Mouse (Mus musculus) spleen, postnatal 4 days (tissue): ENCODE results near the gene Mmp28.

ENCODE experiments used
- DNase-seq, 2 experiments: peaks; one replicate each; pipeline ENCODE4 v3.0.0; 2022; ENCODE audit warnings: low spot score in 2 of 2

Mmp28 gene

GRCm38 (mm10) chr11:83409087-83409754 lies 53.6 kb downstream of the Mmp28 start, which contains the start of gene Rasl10b:
TSS of gene Rasl10b (plus strand) at chr11:83409137.
- DNase-seq: no peak

DNA sequence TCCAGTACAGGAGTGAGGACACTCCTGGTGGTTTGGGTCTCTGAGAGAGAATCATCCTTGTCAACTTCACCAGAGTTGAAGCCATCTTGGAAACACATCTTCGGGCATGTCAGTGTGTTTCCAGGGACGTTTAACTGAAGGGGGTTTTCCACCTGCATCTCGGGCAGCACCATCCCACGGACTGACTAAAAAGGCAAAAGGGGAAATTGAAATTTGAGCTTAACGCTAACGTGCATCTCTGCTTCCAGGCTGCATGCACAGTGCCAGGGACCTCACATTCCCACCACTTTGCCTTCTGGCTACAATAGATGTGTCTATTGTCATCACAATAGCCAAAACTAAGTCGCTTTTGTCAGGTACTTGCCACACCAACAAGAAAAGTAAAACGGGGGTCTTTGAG lies 54.6 kb downstream of the Mmp28 start:
- DNase-seq: no peak

DNA sequence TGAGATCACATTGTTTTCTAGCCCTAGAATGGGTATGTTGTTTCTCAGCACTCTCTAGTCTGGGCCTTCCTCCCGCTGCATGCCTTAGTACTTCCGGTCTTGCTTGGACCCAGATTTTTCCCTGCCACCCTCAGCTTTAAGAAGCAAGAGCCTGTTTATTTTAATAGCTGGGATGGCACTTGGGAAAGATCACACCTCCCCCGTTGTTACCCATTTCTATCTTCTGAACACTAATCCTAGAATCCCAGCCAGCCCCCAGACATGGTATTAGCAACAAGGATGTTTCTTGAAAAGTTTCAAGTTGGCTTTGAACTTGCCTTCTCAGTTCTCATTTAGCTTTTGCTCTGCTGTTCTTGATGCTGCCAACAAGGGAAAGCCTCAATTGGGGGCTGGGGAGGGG lies 56.5 kb downstream of the Mmp28 start:
- DNase-seq: no peak

DNA sequence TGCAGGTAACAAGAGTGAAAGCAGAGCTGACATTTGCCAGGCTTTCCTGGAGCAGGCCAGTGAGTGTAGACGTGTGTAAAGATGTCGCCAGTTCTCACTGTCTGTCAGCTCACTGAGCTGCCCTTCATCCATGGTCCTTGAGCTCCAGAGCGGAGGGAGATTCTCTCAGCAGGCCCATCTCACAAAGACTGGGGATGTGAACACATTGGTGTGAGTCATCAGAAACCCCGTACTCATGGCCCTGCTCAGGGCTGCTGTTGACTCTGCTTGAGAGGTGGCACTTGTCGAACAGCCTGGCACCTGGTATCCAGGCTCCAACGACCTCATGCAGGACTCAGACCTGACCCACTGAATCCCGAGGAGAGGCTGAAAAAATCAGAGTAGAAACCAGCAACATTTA lies 59.1 kb downstream of the Mmp28 start:
- DNase-seq: no peak

GRCm38 (mm10) chr11:83398724-83399123 lies 64.1 kb downstream of the Mmp28 start:
- DNase-seq: no peak

DNA sequence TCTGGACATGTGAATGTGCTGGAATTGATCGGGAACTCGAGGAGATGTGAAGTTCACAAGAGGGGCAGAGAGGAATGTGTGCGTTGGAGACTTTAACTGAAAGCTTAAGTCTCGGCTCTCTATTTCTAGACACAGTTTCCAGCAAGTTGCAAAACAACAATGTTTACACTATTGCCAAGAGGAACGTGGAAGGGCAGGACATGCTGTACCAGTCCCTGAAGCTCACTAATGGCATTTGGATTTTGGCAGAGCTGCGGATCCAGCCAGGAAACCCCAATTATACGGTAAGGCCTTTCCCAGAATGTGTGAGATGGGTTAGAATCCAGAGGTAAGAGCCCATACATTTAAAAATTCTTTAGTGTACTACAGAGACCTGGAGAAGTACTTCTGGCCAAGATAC lies 65.2 kb downstream of the Mmp28 start:
- DNase-seq: no peak

GRCm38 (mm10) chr11:83394802-83395439 lies 68.0 kb downstream of the Mmp28 start:
- DNase-seq: no peak

DNA sequence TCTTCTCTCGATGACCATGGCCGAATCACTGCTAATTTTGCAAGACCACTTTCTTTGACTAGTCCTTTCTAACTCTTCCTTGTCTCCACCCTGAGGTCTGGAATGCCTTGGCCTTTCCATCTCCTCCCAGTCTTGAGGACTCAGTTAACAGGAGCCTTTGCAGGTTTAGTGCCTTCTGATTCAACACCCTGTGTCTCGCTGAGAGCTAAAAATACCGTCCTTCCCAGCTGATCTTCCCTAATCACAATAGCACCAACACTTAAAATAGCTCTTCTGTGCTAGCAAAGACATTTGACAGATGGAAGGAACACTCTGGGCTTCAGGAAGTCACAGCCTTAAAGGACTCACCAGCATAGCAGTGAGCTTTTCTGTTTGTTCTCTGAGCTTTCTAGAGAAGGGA lies 69.8 kb downstream of the Mmp28 start:
- DNase-seq: no peak
